Mouse (Mus musculus) liver, embryonic 14.5 days (tissue): ENCODE results near the gene Vamp1.

Experiments used
- CTCF ChIP-seq: IDR thresholded peaks from 2 replicates; pipeline ENCODE4 v1.5.1; 2016; ENCODE audit warnings: antibody characterized with exemption, low read depth, control low read depth
- EP300 ChIP-seq: IDR thresholded peaks from 2 replicates; pipeline ENCODE4 v1.6.1; 2016; ENCODE audit warnings: antibody characterized with exemption, low read depth

GRCm38 (mm10) chr6:125216898-125217297, 1.5 kb downstream of the Vamp1 start:
- TF ChIP-seq CTCF (no peak), EP300 (no peak)
